Mouse (Mus musculus): ENCODE measurements around the gene Drosha. TPM values are rescaled to one million over a fixed set of nuclear protein-coding genes. Genes with fewer than 3 reads are reported as not detected.
"Not testable (repeated sequence)": the region's sequence is repeated elsewhere in the genome, so short reads cannot be mapped to it uniquely, and the experiment has no call there.

The Drosha gene
- polyA plus RNA-seq, 1 experiment: 8.8 TPM

- Histone ChIP-seq H3K27me3 (ENCODE audit: control insufficient read depth) (no peaks in the 10 kb centered on the region), H3K4me1 (ENCODE audit: control insufficient read depth) (peaks cover 48% of the 10 kb centered on the region), H3K9me3 (ENCODE audit: control insufficient read depth, low read length) (no peaks in the 10 kb centered on the region), H3K36me3 (ENCODE audit: control insufficient read depth) (peaks cover 29% of the 10 kb centered on the region), H3K4me3 (replicated peaks) (peak overlapping the region; percentile 5)
- TF ChIP-seq TAL1 (IDR thresholded peaks at IDR 0.05; ENCODE audit: low read length): no peak
- TF ChIP-seq GATA1 (IDR thresholded peaks at IDR 0.05; ENCODE audit: low read length): no peak
Measured at GRCm38 (mm10) chr15:12936217-12936732, 111.7 kb downstream of the Drosha start.

- H3K27me3 ChIP-seq (ENCODE audit: control insufficient read depth); H3K9me3 ChIP-seq (ENCODE audit: control insufficient read depth, low read length): not testable (repeated sequence)
- Histone ChIP-seq H3K4me1 (ENCODE audit: control insufficient read depth) (peaks cover 48% of the 10 kb centered on the region), H3K36me3 (ENCODE audit: control insufficient read depth) (peaks cover 21% of the 10 kb centered on the region), H3K4me3 (replicated peaks) (peak overlapping the region; percentile 44)
- TF ChIP-seq GATA1 (IDR thresholded peaks at IDR 0.05; ENCODE audit: low read length): peak; percentile 29; the same call in 1 of the 2 replicates
Measured at GRCm38 (mm10) chr15:12937326-12937725, 112.7 kb downstream of the Drosha start.

- H3K27me3 ChIP-seq (ENCODE audit: control insufficient read depth): no peaks in the 10 kb centered on the region
- TF ChIP-seq GATA1 (IDR thresholded peaks at IDR 0.05; ENCODE audit: low read length): no peak
- TF ChIP-seq TAL1 (IDR thresholded peaks at IDR 0.05; ENCODE audit: low read length): no peak
- H3K36me3 ChIP-seq (ENCODE audit: control insufficient read depth): peaks cover 6% of the 10 kb centered on the region
- peaks cover 45% of the 10 kb centered on the region for H3K4me1 ChIP-seq (ENCODE audit: control insufficient read depth)
- no peak overlapping the region for H3K4me3 ChIP-seq (replicated peaks)
- no peaks in the 10 kb centered on the region for H3K9me3 ChIP-seq (ENCODE audit: control insufficient read depth, low read length)
Measured at GRCm38 (mm10) chr15:12941106-12941505, 116.5 kb downstream of the Drosha start.

- Histone ChIP-seq H3K27me3 (ENCODE audit: control insufficient read depth) (no peaks in the 10 kb centered on the region), H3K4me3 (replicated peaks) (no peak overlapping the region), H3K4me1 (ENCODE audit: control insufficient read depth) (peaks cover 39% of the 10 kb centered on the region), H3K36me3 (ENCODE audit: control insufficient read depth) (peaks cover under 1% of the 10 kb centered on the region; the same call in 1 of the 2 replicates), H3K9me3 (ENCODE audit: control insufficient read depth, low read length) (no peaks in the 10 kb centered on the region)
- no peak for TF ChIP-seq GATA1 (IDR thresholded peaks at IDR 0.05; ENCODE audit: low read length)
- TF ChIP-seq TAL1 (IDR thresholded peaks at IDR 0.05; ENCODE audit: low read length): no peak
Measured at GRCm38 (mm10) chr15:12941651-12942180, 117.1 kb downstream of the Drosha start.

GRCm38 (mm10) chr15:12942424-12942823 is 117.8 kb downstream of the Drosha start:
- TF ChIP-seq TAL1 (IDR thresholded peaks at IDR 0.05; ENCODE audit: low read length) (no peak), GATA1 (IDR thresholded peaks at IDR 0.05; ENCODE audit: low read length) (no peak)
- Histone ChIP-seq H3K36me3 (ENCODE audit: control insufficient read depth) (no peaks in the 10 kb centered on the region), H3K4me3 (replicated peaks) (no peak overlapping the region), H3K4me1 (ENCODE audit: control insufficient read depth) (peaks cover 32% of the 10 kb centered on the region), H3K27me3 (ENCODE audit: control insufficient read depth) (no peaks in the 10 kb centered on the region), H3K9me3 (ENCODE audit: control insufficient read depth, low read length) (no peaks in the 10 kb centered on the region)

- Histone ChIP-seq H3K9me3 (ENCODE audit: control insufficient read depth, low read length) (0 out of 2 replicates have a peak, but pooled peaks cover 2% of the 10 kb centered on the region), H3K27me3 (ENCODE audit: control insufficient read depth) (no peaks in the 10 kb centered on the region), H3K36me3 (ENCODE audit: control insufficient read depth) (no peaks in the 10 kb centered on the region), H3K4me3 (replicated peaks) (no peak overlapping the region), H3K4me1 (ENCODE audit: control insufficient read depth) (no peaks in the 10 kb centered on the region)
- TF ChIP-seq GATA1 (IDR thresholded peaks at IDR 0.05; ENCODE audit: low read length): no peak
- no peak for TF ChIP-seq TAL1 (IDR thresholded peaks at IDR 0.05; ENCODE audit: low read length)
Measured at GRCm38 (mm10) chr15:12958051-12958450, 133.4 kb downstream of the Drosha start.

GRCm38 (mm10) chr15:12962179-12962578 is 137.6 kb downstream of the Drosha start:
- Histone ChIP-seq H3K4me3 (replicated peaks) (no peak overlapping the region), H3K4me1 (ENCODE audit: control insufficient read depth) (no peaks in the 10 kb centered on the region), H3K27me3 (ENCODE audit: control insufficient read depth) (no peaks in the 10 kb centered on the region), H3K9me3 (ENCODE audit: control insufficient read depth, low read length) (no peaks in the 10 kb centered on the region), H3K36me3 (ENCODE audit: control insufficient read depth) (no peaks in the 10 kb centered on the region)
- no peak for TF ChIP-seq TAL1 (IDR thresholded peaks at IDR 0.05; ENCODE audit: low read length)
- TF ChIP-seq GATA1 (IDR thresholded peaks at IDR 0.05; ENCODE audit: low read length): no peak

GRCm38 (mm10) chr15:12965209-12965608 is 140.6 kb downstream of the Drosha start:
- no peak for TF ChIP-seq TAL1 (IDR thresholded peaks at IDR 0.05; ENCODE audit: low read length)
- no peak for TF ChIP-seq GATA1 (IDR thresholded peaks at IDR 0.05; ENCODE audit: low read length)
- Histone ChIP-seq H3K9me3 (ENCODE audit: control insufficient read depth, low read length) (no peaks in the 10 kb centered on the region), H3K4me3 (replicated peaks) (no peak overlapping the region), H3K27me3 (ENCODE audit: control insufficient read depth) (no peaks in the 10 kb centered on the region), H3K4me1 (ENCODE audit: control insufficient read depth) (no peaks in the 10 kb centered on the region), H3K36me3 (ENCODE audit: control insufficient read depth) (no peaks in the 10 kb centered on the region)

GRCm38 (mm10) chr15:12968815-12969214 is 144.2 kb downstream of the Drosha start:
- H3K4me3 ChIP-seq (replicated peaks): no peak overlapping the region
- H3K36me3 ChIP-seq (ENCODE audit: control insufficient read depth): no peaks in the 10 kb centered on the region
- no peak for TF ChIP-seq TAL1 (IDR thresholded peaks at IDR 0.05; ENCODE audit: low read length)
- no peak for TF ChIP-seq GATA1 (IDR thresholded peaks at IDR 0.05; ENCODE audit: low read length)
- no peaks in the 10 kb centered on the region for H3K4me1 ChIP-seq (ENCODE audit: control insufficient read depth)
- H3K27me3 ChIP-seq (ENCODE audit: control insufficient read depth): no peaks in the 10 kb centered on the region
- H3K9me3 ChIP-seq (ENCODE audit: control insufficient read depth, low read length): no peaks in the 10 kb centered on the region

- TF ChIP-seq TAL1 (IDR thresholded peaks at IDR 0.05; ENCODE audit: low read length): no peak
- no peak for TF ChIP-seq GATA1 (IDR thresholded peaks at IDR 0.05; ENCODE audit: low read length)
- Histone ChIP-seq H3K4me3 (replicated peaks) (no peak overlapping the region), H3K36me3 (ENCODE audit: control insufficient read depth) (no peaks in the 10 kb centered on the region), H3K4me1 (ENCODE audit: control insufficient read depth) (no peaks in the 10 kb centered on the region), H3K9me3 (ENCODE audit: control insufficient read depth, low read length) (no peaks in the 10 kb centered on the region), H3K27me3 (ENCODE audit: control insufficient read depth) (no peaks in the 10 kb centered on the region)
Measured at GRCm38 (mm10) chr15:12972441-12972840, 147.8 kb downstream of the Drosha start.

Other genes with a start within 250 kb of the Drosha start
- gene Pdzd2, start 84.9 kb upstream of the Drosha start, polyA plus RNA-seq (2012): under 0.01 TPM in 1 of 2 replicates, not detected in the other
- 1.1 TPM in 2 replicates for gene 6030458C11Rik, start 166 bp upstream of the Drosha start, polyA plus RNA-seq (2012)

All from erythroblast, embryonic 14.5 days (primary cell).